Mouse (Mus musculus) liver, adult 2 months (tissue): ENCODE measurements around the gene Gnai1. TPM values are rescaled to one million over a fixed set of nuclear protein-coding genes. Genes with fewer than 3 reads are reported as not detected.

Experiments used
- DNase-seq: peaks from one replicate; pipeline ENCODE4 v3.0.0-alpha.2; 2011; ENCODE audit warnings: low read depth, low spot score; ENCODE audit errors: extremely low read depth
- H3K27ac ChIP-seq: fragments of 200-500 bp; replicated peaks from 2 replicates; pipeline ENCODE4 v1.5.1; 2012; ENCODE audit warnings: low read depth, mild to moderate bottlenecking, control low read depth, inconsistent platforms, low read length; ENCODE audit not compliant: insufficient read depth
- H3K27me3 ChIP-seq: fragments of 200-500 bp; 2 replicates; pipeline ENCODE4 v1.6.1; 2012; ENCODE audit warnings: mild to moderate bottlenecking, moderate library complexity, low read length, inconsistent platforms; ENCODE audit not compliant: control insufficient read depth, insufficient read depth
- H3K36me3 ChIP-seq: fragments of 200-500 bp; 2 replicates; pipeline ENCODE4 v1.6.1; 2012; ENCODE audit warnings: low read length, inconsistent platforms; ENCODE audit not compliant: control insufficient read depth, insufficient read depth
- H3K4me1 ChIP-seq: fragments of 200-500 bp; 2 replicates; pipeline ENCODE4 v1.6.1; 2011; ENCODE audit warnings: low read length; ENCODE audit not compliant: control insufficient read depth, insufficient read depth
- H3K4me3 ChIP-seq: fragments of 200-500 bp; 2 replicates; pipeline ENCODE4 v1.5.1; 2011; ENCODE audit warnings: low read depth, mild to moderate bottlenecking, control low read depth, low read length, moderate library complexity; ENCODE audit not compliant: insufficient read depth
- H3K79me2 ChIP-seq: fragments of 200-500 bp; 2 replicates; pipeline ENCODE4 v1.6.1; 2012; ENCODE audit warnings: inconsistent platforms, mild to moderate bottlenecking, low read length, moderate library complexity; ENCODE audit not compliant: control insufficient read depth, insufficient read depth
- H3K9ac ChIP-seq: fragments of 200-500 bp; 2 replicates; pipeline ENCODE4 v1.6.1; 2012; ENCODE audit warnings: low read depth, mild to moderate bottlenecking, control low read depth, inconsistent platforms, low read length
- CTCF ChIP-seq: fragments of 200-500 bp; IDR thresholded peaks from 2 replicates; pipeline ENCODE4 v1.5.1; 2011; ENCODE audit warnings: low read depth, low read length, control low read depth
- POLR2A ChIP-seq: fragments of 200-500 bp; IDR thresholded peaks from 2 replicates; pipeline ENCODE4 v1.6.1; 2011; ENCODE audit warnings: low read length, control low read depth; ENCODE audit not compliant: insufficient read depth; ENCODE audit errors: extremely low read depth
- WGBS: fragments of 180-500 bp; shearing (Covaris S2); methylation state at CpG from one replicate; pipeline ENCODE4 v1.1.7; 2018; 5-methylcytosine and 5-hydroxymethylcytosine counted together
- polyA plus RNA-seq: library from polyadenylated mRNA; depleted of rRNA; stranded (reverse); fragments of >200 nt; gene quantifications from 2 replicates; pipeline ENCODE4 v1.2.3, GENCODE M21; 2012; rRNA removed
- total RNA-seq: library from RNA; depleted of rRNA; stranded (reverse); fragments of >200 nt; gene quantifications from 2 replicates; pipeline ENCODE4 v1.2.3, GENCODE M21; 2014; rRNA removed

Gnai1 gene
- total RNA-seq (0.55 and 0.81 TPM in 2 replicates), polyA plus RNA-seq (0.12 TPM in 2 replicates)

- Histone ChIP-seq H3K27me3 (peaks cover 10% of the 10 kb centered on the region), H3K36me3 (no peaks in the 10 kb centered on the region), H3K79me2 (no peaks in the 10 kb centered on the region), H3K27ac (no peak within 1 kb of the TSS), H3K9ac (peak within 1 kb of the TSS; percentile 85), H3K4me3 (peak within 1 kb of the TSS; percentile 92), H3K4me1 (peaks cover 7% of the 10 kb centered on the region)
- WGBS = 4% methylated on average over 69 of the region's 76 CpGs
- 0 out of 2 replicates have a peak, but pooled peaks have one; percentile 16 for TF ChIP-seq CTCF
- no peak for TF ChIP-seq POLR2A
- peak; percentile 31 for DNase-seq
Observed at GRCm38 (mm10) chr5:18360281-18360819, at the start of gene Gnai1. Gene Gnai1 (minus strand): TSS chr5:18360355.

DNA sequence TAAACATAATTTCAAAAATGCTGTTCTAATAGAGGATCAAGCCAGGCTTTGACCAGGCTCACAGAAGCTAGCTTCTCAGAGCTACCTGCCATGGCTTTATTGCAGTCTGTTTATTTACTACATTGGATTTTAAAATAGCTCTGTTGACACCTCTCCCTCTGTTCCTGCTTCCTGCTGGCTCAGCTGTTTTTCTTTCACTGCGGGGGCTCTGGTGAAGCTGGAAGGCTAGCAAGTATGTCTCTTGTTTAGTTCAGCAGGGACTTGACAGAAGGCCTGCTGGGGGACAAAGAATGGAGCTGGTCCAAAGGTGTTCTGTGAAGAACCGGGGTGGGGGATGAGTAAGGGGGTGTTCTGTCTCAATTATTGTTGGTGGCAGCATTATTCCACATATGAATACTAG is 7.7 kb upstream of the Gnai1 start:
- DNase-seq = no peak
- TF ChIP-seq CTCF (no peak), POLR2A (no peak)
- 14% methylated on average over 2 of the region's 2 CpGs for WGBS
- Histone ChIP-seq H3K9ac (no peak overlapping the region), H3K79me2 (no peaks in the 10 kb centered on the region), H3K27ac (no peak overlapping the region), H3K4me3 (no peak overlapping the region), H3K36me3 (no peaks in the 10 kb centered on the region), H3K4me1 (no peaks in the 10 kb centered on the region), H3K27me3 (no peaks in the 10 kb centered on the region)

GRCm38 (mm10) chr5:18365460-18365859 is 5.3 kb upstream of the Gnai1 start:
- no peaks in the 10 kb centered on the region for H3K36me3 ChIP-seq
- 97% methylated on average over 3 of the region's 3 CpGs for WGBS
- no peak for DNase-seq
- no peak for TF ChIP-seq POLR2A
- TF ChIP-seq CTCF = no peak
- no peaks in the 10 kb centered on the region for H3K4me1 ChIP-seq
- H3K9ac ChIP-seq = no peak overlapping the region
- no peak overlapping the region for H3K4me3 ChIP-seq
- no peaks in the 10 kb centered on the region; the same call in 1 of the 2 replicates for H3K27me3 ChIP-seq
- H3K27ac ChIP-seq = no peak overlapping the region
- H3K79me2 ChIP-seq = no peaks in the 10 kb centered on the region

DNA sequence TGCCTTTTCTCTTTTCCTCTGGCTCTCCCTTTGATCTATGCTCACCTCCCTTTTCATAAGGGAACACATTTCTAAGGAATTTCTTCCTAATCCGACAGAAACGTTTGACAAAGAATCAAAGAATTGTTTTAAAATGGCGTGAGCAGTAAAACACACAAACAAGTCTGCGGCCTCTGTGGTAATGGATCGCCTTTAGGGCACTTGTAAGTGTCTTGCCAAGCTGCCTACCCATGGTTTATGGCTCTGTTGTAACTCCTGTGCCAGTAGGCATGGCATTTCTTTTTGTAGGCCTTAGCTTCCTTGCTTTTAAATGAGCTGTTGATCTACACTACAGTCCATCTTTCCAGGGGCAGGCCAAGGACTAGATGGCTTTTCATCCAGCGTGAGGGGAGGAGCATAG is 801 bp upstream of the Gnai1 start:
- H3K79me2 ChIP-seq = no peaks in the 10 kb centered on the region
- WGBS = 48% methylated on average over 6 of the region's 6 CpGs
- H3K9ac ChIP-seq = no peak overlapping the region
- H3K4me3 ChIP-seq = no peak overlapping the region
- H3K36me3 ChIP-seq = no peaks in the 10 kb centered on the region
- DNase-seq = peak; percentile 8
- H3K27ac ChIP-seq = no peak overlapping the region
- no peak for TF ChIP-seq CTCF
- TF ChIP-seq POLR2A = no peak
- H3K27me3 ChIP-seq = peaks cover 10% of the 10 kb centered on the region
- peaks cover 7% of the 10 kb centered on the region for H3K4me1 ChIP-seq

DNA sequence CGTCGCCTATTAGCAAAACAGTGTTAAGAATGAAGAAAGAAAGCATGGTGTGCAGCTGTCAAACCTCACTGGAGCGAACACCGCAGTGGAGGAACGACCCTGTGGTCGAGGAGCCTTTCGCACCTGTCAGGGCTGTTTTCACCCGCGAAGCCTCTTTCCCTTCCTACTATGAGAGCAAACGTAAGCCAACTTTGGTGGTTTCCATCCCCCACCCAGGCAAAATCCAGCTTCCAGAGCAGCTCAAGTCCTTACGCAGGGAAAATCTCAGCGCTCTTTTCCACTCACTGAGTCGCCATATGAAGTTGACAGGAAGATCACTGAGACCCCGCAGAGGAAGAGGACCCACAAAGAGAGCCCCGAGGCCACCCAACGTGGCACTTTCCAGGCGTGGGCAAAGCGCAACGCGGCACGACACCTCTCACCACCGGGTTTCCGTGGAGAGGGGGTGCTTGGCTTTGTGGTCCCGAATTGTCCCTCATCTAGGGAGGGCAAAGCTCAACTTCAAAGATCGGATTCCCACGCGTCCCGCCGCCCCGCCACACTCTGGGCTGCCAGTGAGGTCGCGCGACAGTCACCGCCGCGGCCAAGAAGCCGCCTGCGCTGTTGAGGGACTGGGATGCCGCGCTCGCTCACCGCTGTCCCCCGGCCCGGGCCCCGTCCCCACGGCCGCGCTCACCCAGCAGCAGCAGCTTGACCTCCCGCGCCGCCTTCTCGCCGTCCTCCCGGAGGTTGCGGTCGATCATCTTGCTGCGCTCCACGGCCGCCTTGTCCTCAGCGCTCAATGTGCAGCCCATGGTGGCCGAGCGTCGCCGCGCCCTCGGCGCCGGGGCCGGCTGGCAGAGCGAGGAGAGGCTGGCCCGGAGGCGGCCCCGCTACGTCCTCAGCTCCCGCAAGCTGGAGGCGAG is 527 bp downstream of the Gnai1 start:
- Histone ChIP-seq H3K4me1 (peaks cover 7% of the 10 kb centered on the region), H3K79me2 (no peaks in the 10 kb centered on the region), H3K36me3 (no peaks in the 10 kb centered on the region), H3K4me3 (peak overlapping the region; percentile 92), H3K27ac (no peak overlapping the region), H3K27me3 (peaks cover 10% of the 10 kb centered on the region), H3K9ac (peak overlapping the region; percentile 85)
- no peak for TF ChIP-seq CTCF
- TF ChIP-seq POLR2A = no peak
- peak; percentile 42 for DNase-seq
- WGBS = 1% methylated on average over 75 of the region's 76 CpGs

DNA sequence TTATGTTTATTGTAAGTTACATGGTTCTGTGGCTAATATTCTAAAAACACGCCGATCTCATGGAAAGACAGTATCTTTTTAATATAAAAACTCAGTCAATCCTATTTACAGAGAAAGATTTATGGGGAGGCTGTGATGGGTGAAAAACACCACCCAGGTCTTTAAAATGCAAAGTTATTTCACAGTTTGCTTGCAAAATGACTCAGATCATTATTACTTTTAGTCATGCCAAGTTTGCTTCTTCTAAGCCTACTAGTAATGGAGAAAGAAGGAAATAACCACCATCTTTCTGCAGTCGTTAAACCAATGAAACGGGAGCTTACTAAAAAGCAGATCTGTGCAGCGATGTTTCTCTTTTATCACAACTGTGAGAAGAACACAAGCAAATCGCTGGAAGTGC is 1.4 kb downstream of the Gnai1 start:
- DNase-seq = no peak
- Histone ChIP-seq H3K4me1 (peaks cover 7% of the 10 kb centered on the region), H3K27ac (no peak overlapping the region), H3K27me3 (peaks cover 10% of the 10 kb centered on the region), H3K9ac (no peak overlapping the region), H3K79me2 (no peaks in the 10 kb centered on the region), H3K4me3 (no peak overlapping the region; the same call in 1 of the 2 replicates), H3K36me3 (no peaks in the 10 kb centered on the region)
- 38% methylated on average over 6 of the region's 6 CpGs for WGBS
- no peak for TF ChIP-seq CTCF
- TF ChIP-seq POLR2A = no peak
